Mouse (Mus musculus): ENCODE data around the gene Mgst2.

- TF ChIP-seq CTCF (IDR thresholded peaks at IDR 0.05; ENCODE audit: borderline replicate concordance, insufficient read depth, low read length) (no peak), POLR2A (IDR thresholded peaks at IDR 0.05; ENCODE audit: low read depth, low read length) (no peak)
These were observed 67.8 kb downstream of the Mgst2 start for GRCm38 (mm10) chr3:51727968-51728367.
